Mouse (Mus musculus) NIH3T3 (cell line): Measurements from ENCODE around the gene Pagr1a.

Experiments used
- DNase-seq: peaks from one replicate; pipeline ENCODE4 v3.0.0-alpha.2; 2012; ENCODE audit warnings: low read depth

Gene Pagr1a

GRCm38 (mm10) chr7:127020901-127021562 lies 3.9 kb upstream of the Pagr1a start, which contains the start of the genes Gm42742 and Prrt2:
Gene Gm42742, minus strand, starts transcription at chr7:127021097.
Gene Prrt2, minus strand, starts transcription at chr7:127021211.
- no peak for DNase-seq

- no peak for DNase-seq
Measured at GRCm38 (mm10) chr7:127020491-127020890, 3.3 kb upstream of the Pagr1a start.

- DNase-seq, result no peak
Measured at GRCm38 (mm10) chr7:127020031-127020430, 2.9 kb upstream of the Pagr1a start.

GRCm38 (mm10) chr7:127019306-127019960 lies 2.3 kb upstream of the Pagr1a start:
- DNase-seq, result no peak

- DNase-seq, result no peak
Measured at GRCm38 (mm10) chr7:127018416-127019305, 1.5 kb upstream of the Pagr1a start.

- no peak for DNase-seq
Measured at GRCm38 (mm10) chr7:127017950-127018345, 796 bp upstream of the Pagr1a start.

- DNase-seq, result peak; percentile 68
Measured at GRCm38 (mm10) chr7:127016486-127016938, 640 bp downstream of the Pagr1a start.

- no peak for DNase-seq
Measured at GRCm38 (mm10) chr7:127016481-127016485, 869 bp downstream of the Pagr1a start, which contains the start of gene Pagr1b. Gene Pagr1b, minus strand, starts transcription at chr7:127016484.

GRCm38 (mm10) chr7:127016081-127016480 lies 1.1 kb downstream of the Pagr1a start:
- DNase-seq, result peak; percentile 78

GRCm38 (mm10) chr7:127014993-127015392 lies 2.2 kb downstream of the Pagr1a start:
- DNase-seq, result no peak

- peak; percentile 86 for DNase-seq
Measured at GRCm38 (mm10) chr7:127014320-127014719, 2.8 kb downstream of the Pagr1a start, which contains the start of gene Mvp. Gene Mvp, minus strand, starts transcription at chr7:127014621.

- no peak for DNase-seq
Measured at GRCm38 (mm10) chr7:127013385-127013784, 3.8 kb downstream of the Pagr1a start.

GRCm38 (mm10) chr7:127012845-127013244 lies 4.3 kb downstream of the Pagr1a start:
- no peak for DNase-seq

- no peak for DNase-seq
Measured at GRCm38 (mm10) chr7:127012374-127012773, 4.8 kb downstream of the Pagr1a start.

- DNase-seq, result no peak
Measured at GRCm38 (mm10) chr7:127011717-127012116, 5.4 kb downstream of the Pagr1a start.

GRCm38 (mm10) chr7:127011051-127011450 lies 6.1 kb downstream of the Pagr1a start:
- no peak for DNase-seq

GRCm38 (mm10) chr7:127009307-127010085 lies 7.7 kb downstream of the Pagr1a start:
- DNase-seq, result peak; percentile 30

GRCm38 (mm10) chr7:127008239-127009019 lies 8.7 kb downstream of the Pagr1a start:
- DNase-seq, result peak; percentile 84

- DNase-seq, result no peak
Measured at GRCm38 (mm10) chr7:127007313-127008024, 9.7 kb downstream of the Pagr1a start.

GRCm38 (mm10) chr7:127004122-127004875 lies 12.9 kb downstream of the Pagr1a start:
- DNase-seq, result no peak
